Mouse (Mus musculus): Measurements from ENCODE around the gene Nkx6-1. TPM values are rescaled to one million over a fixed set of nuclear protein-coding genes. Genes with fewer than 3 reads are reported as not detected.

Nkx6-1 gene
- total RNA-seq (2021), result under 1 TPM; 0.30 to 0.31 TPM

DNA sequence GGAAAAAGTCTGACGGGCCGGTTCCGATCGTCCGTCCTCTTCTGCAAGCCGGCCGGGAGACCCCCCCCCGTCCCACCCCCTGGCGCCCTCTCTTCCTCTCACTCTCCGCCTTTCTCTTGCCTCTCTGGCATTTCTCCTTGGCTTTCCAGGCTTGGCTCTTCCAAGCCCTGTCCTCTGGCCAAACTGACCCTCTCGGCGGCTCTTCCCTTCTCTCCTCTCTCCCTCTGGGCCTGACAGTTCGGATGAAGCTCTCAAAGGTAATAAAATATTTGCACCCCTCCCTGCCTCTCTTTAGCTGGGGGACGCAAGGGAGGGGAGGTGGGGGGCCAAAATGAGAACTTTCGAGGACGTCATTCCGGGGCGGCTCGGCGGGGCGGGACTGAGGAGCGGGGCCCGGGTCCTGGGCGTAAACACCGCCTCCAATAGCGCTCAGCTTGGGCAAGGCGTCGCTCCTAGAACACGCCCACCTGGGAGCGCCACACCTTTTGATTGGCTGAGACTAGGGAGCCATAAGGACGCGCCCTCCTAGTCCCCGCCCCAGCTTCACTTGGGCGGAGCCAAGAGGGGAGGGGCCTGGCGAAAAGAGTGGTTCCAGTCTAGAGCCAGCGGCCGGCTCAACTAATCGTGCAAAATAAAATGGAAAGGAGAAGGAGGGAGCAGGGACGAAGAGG lies at the start of gene Nkx6-1:
TSS of gene Nkx6-1 (minus strand) at position 52 of the 671 bp plus-strand sequence.
- DNase-seq (ENCODE audit: extremely low spot score in 1 of 2, low spot score in 1 of 2), result no peak

DNA sequence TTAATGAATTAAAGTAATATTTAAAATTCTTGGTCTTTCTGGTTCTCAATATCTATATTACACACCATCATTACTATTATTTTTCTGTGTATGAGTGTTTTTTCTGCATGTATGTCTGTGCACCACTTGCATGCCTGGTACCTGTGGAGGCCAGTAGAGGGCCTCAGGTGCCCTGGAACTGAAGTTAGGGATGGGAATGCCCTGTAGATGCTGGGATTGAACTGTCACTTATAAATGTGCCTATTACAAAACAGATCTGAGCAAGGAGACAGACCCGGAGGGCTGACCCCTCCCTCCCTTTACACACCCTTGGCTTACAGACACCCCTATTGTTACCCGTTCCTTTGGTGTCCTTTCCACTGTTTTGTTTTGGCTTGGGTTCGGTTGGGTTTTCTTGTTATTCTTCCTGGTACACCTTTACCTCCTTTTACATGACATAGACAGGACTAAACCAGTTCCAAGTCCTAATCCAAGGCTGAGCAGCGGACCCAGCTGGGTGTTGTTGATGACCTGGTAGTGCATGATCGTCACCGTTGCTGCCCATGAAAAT lies 48.3 kb upstream of the Nkx6-1 start:
- no peak for DNase-seq (ENCODE audit: extremely low spot score in 1 of 2, low spot score in 1 of 2)

DNA sequence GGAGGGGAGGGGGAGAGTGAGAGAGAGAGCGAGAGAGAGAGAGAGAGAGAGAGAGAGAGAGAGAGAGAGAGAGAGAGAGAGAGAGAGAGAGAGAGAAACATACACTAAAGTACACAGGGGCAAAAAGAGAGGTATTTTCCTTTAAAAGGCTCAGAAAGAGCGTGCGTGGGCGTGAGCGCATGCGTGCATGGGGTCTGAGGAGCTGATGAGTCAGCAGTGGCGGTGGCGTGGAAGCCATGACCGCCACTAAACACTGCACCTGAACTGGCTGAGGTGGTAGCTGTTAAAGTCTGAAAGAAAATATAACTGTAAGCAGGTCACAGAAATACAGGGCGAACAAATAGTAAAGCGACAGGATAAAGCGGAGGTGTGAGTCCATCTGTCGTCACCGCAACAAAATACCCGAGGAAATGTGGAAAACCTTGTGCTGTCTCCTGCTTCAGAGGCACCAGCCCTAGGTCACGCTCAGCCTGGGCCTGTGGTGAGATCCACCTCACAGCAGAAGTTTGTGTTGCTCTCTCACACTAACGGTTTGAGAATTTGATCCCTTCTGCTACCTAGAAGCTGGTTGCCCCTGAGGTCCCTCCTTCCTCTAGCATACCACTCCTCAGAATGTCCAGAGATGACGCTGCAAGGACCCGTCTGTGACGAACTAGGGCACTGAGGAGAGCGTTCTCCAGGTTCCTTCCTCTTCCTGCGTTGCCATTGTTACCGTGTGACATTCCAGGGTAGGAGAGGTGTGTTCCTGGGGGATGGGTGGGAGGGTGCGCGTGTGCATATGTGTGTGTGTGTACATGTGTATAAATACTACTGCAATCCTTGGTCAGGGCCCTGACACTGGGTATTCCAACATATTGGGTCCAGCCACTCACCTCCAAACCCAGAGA lies 38.8 kb upstream of the Nkx6-1 start:
- no peak for DNase-seq (ENCODE audit: extremely low spot score in 1 of 2, low spot score in 1 of 2)

DNA sequence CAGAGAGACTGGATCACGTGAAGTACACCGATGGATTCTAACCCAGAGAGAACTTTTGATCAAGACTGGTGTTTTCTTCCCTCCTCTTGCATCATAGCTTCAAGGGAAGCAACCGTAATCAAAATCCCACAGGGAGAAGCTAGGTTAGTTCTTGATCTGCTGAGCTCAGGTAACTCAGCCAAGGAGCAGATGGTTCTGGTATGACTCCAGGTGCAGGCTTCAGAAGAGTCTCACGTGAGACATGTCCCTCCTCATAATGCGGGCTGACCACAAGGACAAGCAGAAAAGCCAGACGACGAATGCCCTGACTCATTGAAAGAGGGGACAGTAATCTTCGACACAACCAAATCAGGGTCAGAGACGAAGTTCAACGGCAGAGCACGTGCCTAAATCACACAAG lies 37.8 kb upstream of the Nkx6-1 start:
- DNase-seq (ENCODE audit: extremely low spot score in 1 of 2, low spot score in 1 of 2), result no peak

DNA sequence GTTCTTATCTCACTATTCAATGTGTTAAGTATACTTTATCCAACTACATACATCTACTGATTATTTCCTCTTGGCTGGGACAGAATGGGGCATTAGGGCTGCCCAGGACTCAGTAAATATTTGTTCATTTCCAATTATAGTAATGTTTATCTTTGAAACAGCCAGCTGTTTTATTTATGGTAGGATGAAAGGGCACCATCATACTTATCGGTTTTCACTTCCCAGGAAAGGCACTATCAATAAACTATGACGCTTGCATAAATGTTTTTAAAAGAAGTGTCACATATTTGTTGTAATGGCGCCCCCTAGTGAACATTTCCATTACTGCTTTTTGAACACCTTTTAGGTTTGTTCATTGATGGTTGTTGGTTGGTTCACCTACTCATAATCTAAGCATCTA lies 35.8 kb upstream of the Nkx6-1 start:
- peak in 1 of 2 experiments; percentile 54 for DNase-seq (ENCODE audit: extremely low spot score in 1 of 2, low spot score in 1 of 2)

DNA sequence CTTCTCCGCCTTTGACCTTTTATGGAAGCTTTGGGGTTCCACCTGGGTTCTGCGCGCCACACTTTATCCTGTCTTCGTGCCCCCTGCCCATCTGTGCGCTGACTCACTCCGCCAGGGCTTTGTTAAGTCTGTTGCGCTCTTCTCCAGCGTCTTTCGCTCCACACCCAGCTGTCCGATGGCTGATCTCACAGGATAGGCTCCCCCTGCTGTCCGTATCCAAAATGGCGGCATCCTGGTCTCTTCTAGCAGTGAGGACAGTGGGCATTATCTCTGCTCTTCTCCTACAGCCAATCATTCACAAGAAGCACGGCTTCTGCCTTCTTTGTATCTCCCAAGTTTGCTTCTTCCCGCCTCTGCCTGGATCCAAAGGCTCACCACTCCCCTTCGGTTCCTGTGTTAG lies 23.8 kb upstream of the Nkx6-1 start:
- no peak for DNase-seq (ENCODE audit: extremely low spot score in 1 of 2, low spot score in 1 of 2)

DNA sequence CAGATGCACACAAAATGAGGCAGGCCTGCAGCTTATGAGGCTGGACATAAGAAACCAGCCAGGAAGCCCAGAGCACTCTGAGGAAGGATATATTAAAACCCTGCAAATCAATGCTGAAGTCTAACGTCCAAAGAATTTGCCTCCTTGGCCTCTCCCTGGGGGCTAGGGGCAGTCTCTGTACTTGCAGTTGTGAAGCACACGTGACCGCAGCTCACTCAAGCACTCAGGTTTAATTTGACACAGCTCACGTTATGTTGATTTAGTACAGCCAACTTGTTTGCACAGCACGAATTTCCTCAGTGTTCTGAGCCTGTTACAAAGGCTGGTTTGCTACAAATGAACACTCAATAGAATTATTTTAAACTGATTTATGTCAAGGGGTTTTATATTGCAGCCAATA lies 18.5 kb upstream of the Nkx6-1 start:
- DNase-seq (ENCODE audit: extremely low spot score in 1 of 2, low spot score in 1 of 2), result no peak

DNA sequence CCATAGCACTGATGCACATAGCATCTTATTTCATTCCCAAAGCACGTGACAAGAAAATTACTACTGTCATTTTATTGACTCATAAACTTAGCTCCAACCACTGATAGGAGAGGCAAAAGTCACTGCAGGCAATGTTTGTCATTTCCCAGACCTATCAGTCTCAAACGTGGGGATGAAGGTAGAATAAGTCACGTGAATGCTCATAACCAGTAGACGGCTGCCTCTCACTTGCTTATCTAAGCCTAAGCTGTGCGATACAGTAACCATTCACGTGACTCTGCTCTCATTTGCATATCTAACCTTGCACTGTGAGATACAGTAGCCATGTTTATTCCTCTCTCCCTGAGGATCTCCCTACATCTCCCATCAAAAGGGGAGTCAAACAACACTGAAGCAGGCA lies 15.5 kb upstream of the Nkx6-1 start:
- DNase-seq (ENCODE audit: extremely low spot score in 1 of 2, low spot score in 1 of 2), result no peak

DNA sequence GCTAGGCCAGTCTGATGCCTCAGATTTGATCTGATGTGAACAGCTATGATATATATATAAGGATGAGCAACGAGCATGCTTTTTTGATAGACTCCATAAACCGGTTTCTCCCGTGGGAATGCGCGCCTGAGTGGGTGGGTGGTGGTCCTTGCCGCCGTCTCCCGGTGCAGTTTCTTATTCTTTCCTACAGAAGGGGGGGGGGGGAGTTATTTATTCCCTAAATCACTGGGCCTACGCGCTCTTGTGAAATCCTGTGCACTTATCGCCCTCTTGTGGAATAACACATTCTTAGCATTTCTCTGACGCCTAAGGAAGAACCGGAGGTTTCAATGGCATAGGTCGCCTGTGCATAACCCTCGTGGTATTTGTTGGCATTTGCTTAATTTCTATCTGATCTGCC lies 4.6 kb upstream of the Nkx6-1 start:
- DNase-seq (ENCODE audit: extremely low spot score in 1 of 2, low spot score in 1 of 2), result peak in 1 of 2 experiments; percentile 27

DNA sequence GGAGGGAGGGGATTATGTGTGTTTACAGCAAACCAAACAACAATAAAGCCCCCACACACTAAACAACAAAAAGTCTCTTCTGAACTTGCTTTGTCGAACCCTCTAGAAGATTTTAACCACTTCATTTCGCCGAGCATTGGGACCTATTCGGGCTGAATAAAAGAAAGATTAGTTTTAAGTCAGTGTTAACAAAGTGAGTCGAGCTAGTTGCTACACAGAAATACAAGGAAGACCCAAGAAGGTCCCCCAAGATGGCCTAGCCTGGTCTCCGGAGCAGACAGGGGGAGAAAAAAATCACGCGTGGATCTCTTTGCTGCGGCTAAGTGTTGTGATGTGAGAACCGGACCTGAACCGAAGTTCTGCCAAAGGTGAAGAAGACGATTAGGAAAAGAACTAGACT lies 3.7 kb upstream of the Nkx6-1 start:
- no peak for DNase-seq (ENCODE audit: extremely low spot score in 1 of 2, low spot score in 1 of 2)

DNA sequence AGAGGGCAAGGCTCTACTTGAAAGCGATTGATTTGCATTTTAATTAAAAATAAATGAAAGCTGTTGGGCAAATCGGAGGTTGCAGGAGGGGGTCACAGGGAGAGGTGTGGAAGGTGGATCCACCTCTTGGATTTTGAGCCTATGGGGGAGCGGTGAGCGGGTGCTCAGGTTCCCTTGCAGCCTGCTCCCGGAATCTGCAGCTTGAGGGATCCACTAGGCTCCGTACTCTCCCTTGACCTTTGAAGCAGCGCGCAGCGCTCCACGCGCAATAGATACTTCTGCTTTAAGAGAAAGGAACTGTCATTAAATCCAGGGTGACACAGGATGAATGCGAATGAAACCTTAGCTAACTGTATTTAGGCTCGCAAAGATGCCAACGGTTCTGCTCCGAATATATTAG lies 3.2 kb upstream of the Nkx6-1 start:
- DNase-seq (ENCODE audit: extremely low spot score in 1 of 2, low spot score in 1 of 2), result no peak

DNA sequence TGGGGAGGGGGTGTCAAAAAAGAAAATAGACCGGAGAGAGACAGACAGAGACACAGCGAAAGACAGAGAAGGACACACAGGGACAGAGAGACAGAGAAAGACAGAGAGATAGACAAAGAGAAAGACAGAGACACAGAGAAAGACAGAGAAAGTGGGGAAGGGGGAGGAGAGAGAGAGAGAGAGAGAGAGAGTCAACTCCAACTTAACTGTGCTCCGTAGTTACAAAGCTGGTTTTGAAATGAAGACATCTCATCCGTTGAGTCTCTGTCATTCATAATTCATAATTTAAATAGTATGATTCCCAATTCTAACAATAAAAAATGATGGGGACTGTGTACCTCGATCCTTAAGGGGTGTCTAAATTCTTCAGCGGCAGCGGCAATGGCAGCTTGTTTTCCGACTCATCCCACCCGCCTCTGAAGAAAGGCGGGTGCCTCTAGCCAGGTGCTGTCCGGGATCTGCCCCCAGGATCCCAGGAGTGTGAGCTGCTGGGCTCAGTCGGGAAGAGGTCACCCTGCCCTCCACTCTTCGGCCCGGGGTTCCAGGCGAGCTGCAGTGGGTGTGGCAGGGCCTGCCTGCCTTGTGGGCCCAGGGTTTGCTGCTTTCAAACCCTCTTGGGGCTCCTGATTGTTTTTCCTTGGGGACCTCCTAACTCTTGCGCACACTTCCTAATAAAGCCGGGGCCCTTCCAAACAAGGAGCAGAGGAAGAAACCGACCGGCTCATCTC lies 2.6 kb upstream of the Nkx6-1 start:
- no peak for DNase-seq (ENCODE audit: extremely low spot score in 1 of 2, low spot score in 1 of 2)

DNA sequence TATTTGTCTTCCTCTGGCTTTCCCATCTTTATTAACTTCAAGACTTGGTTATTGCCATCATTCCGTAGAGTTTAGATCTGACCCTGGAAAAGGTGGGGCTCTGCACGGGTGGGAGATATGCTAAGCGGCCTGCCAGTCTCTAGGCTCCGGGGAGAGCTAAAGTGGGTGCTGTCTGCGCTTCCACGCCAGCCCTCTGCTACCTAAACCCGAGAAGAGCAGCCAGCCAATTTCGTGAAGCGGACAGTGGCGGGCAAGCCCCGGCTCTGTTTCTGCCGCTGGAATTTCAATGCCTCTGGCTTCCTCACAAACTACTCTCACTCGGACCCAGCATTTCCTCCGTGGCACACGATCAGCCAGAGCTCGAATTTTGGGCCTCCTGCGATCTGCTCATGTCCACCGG lies 1.9 kb upstream of the Nkx6-1 start:
- DNase-seq (ENCODE audit: extremely low spot score in 1 of 2, low spot score in 1 of 2), result no peak

DNA sequence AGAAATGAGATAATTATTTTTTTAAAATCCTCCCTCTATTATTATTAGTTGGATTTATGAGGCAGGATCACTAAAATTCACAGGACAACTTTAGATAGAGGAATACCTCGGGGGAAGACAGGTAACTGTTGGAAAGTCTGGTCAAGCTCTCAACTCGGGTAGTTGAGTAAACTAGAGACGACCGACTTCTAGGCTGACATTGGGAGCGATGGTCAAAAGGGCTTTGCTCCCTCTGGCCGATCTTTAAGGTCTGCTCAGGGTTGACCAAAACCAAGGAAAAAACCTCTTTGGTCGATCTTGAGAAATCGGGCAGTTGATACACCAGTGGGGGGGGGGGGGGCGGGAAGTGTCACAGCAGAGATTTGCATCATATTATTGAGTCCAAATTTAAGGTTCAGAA lies 1.3 kb upstream of the Nkx6-1 start:
- no peak for DNase-seq (ENCODE audit: extremely low spot score in 1 of 2, low spot score in 1 of 2)

DNA sequence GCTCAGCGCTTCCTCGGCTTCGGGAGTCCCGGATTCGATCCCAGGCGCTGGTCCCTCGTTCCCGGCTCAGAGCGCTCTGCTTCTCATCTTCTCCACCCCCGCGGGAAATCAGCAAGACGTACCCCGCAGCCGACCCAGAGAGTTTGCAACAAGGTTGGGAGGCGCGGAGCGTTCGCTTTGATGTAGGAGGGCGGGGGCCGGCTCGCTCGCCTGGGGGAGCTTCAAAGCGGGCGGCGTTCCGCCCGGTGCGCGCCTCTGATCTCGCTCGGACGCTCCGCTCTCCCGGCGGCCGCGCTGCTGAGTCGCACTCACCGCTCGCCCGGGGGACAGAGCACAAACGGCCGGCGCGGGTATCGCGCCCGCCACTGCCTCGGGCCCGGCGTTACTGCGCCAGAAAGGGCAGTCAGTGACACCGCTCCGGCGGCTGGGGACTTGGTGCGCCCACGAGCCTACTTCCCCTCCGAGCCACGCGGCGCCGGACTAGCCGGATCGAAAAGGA lies 324 bp downstream of the Nkx6-1 start:
- no peak for DNase-seq (ENCODE audit: extremely low spot score in 1 of 2, low spot score in 1 of 2)

DNA sequence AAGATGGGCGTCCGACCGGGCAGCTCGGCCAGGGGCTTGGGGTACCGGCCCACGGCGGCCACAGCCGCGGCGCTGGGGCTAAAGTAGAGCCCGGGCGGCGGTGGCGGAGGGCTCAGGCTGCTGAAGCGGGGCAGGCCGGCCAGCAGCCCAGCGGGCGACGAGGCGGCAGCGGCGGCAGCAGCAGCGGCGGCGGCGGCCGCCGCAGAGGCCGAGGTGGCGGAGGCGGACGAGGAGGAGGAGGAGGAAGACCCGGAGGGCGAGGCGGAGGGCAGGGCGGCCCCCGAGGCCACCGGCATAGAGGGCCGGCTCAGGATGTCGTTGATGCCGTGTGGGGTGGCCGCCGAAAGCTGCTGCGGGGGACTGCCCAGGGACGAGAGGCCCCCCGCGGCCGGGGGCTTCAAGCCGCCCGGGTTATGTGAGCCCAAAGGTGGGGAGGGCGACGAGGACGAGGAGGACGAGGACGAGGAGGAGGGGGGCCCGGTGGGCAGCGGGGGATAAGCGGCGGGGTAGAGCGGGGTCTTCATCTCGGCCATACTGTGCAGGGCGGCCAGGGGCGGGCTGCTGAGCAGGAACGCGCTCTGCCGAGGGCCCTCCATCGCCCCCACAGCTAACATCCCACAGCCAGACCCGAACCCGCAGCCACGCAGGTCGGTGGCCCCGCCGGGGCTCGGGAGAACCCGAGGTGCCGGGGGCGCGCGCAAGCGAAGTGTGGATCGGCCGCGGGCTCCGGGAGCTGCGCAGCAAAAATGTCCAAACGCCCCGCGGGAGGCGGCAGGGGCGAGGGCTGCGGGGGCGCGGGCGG lies 974 bp downstream of the Nkx6-1 start:
- DNase-seq (ENCODE audit: extremely low spot score in 1 of 2, low spot score in 1 of 2), result no peak

DNA sequence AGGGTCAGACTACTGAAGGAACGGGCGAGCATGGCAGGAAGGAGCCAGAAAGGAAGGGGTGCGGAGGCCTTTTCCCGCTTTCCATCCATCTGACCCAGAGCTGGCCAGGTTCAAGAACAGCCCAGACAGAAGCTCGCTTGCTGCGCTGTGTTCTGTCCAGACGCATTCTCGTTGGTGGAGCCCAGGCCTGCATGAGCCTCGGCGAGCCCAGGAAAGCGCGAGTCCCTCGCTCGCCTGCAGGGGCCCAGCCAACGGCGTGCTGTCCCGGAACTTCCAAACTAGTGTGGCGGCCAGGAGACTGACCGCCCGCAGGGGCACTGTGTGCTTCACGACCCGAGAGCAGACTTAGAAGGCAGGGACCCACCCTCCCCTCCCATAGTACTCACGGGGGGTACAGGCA lies 1.6 kb downstream of the Nkx6-1 start:
- DNase-seq (ENCODE audit: extremely low spot score in 1 of 2, low spot score in 1 of 2), result no peak

DNA sequence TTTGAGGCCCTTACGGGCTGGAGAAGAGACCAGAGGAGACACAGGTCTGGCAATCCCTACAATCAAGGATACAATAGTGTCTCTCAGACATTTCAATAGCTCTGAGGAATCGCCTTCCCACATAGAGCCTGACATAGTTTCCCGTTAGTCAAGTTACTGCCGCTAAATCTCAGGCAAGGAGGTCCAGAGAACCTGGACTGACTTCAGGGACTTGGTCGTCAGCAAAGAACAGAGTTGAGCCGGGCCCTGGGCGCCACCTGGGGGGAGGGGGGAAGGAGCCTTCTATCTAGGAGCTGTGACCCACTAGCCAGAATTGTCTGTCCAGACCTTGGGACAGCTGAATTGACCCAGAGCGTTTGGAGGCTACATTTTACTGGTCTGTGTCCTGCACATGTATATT lies 2.3 kb downstream of the Nkx6-1 start:
- no peak for DNase-seq (ENCODE audit: extremely low spot score in 1 of 2, low spot score in 1 of 2)

DNA sequence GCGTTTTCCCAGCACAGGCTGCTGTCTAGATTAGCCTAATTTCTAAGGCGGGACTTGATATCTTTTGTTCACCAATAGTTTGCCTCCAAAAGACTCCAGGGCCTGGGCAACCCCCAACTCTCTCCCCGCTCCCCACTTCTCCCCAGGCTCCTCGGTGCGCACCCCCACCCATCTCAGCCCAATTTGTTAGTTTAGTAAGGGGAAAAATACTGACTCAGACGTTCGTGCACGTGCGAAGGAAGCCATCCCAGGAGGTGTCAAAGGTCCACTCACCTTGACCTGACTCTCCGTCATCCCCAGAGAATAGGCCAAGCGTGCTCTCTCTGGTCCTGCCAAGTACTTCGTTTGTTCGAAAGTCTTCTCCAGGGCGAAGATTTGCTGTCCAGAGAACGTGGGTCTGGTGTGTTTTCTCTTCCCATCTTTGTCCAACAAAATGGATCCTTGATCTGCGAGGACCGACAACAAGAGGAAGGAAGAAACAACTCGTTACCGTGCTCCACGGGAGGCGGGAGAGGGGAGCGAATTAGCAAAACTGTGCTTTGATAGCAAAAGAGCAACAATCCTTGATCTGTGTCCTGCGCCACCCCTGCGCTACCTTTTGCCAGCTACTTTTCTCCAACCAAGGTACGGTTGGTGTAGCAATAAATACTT lies 3.1 kb downstream of the Nkx6-1 start:
- peak in 1 of 2 experiments; percentile 17 for DNase-seq (ENCODE audit: extremely low spot score in 1 of 2, low spot score in 1 of 2)

Measured in layer of hippocampus, postnatal 25 days (tissue).